ENCODE assay signal across 17 mouse cellular contexts in the genomic region with DNA sequence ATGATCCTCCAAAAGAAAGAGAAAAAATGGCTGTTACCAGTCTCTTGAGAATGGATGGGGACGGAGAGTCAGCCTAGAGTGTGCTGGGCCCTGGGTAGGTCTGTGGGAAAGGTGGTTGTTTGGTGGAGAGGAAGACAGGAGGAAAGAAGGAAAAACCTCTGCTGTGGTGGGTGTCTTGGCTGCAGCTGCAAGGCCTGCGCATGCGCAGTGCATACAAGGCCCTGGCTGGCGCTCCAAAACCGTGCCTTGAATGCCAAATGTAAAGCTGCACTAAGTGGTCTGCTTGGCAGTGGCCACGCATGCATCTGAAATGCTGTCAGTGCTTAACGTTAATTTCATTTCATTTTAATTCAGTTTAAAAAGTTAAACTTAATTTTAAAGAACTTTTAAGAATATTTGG.
DNase-seq lines count a peak whose midpoint lies in the region; ATAC-seq and TF ChIP-seq lines count a peak whose summit lies in the region.
"Had no signal": no experiment of that assay in that cellular context is flagged by ENCODE, and none has a peak within 500 bp of the region (broad histone marks: within the 10 kb centered on the region; RNA-seq: fewer than 3 reads in every experiment).

No protein-coding gene starts in this region.

- no peaks in the 10 kb centered on the region for H3K9me3 ChIP-seq in forebrain, embryonic 14.5 days (replicated peaks; ENCODE audit: control insufficient read depth, low read length)
- H3K9me3 ChIP-seq: heart, embryonic 13.5 days had no signal

- DNase-seq in cerebellum, postnatal 10 days: peak; percentile 51 to 71
- DNase-seq in cerebellum, adult 8-10 months: no peak
- peak; percentile 23 to 38 for DNase-seq in layer of hippocampus, adult 2 months (ENCODE audit: low spot score in 2 of 2)
- no peak for DNase-seq in layer of hippocampus, adult 9-11 months
- peak; percentile 73 for DNase-seq in forebrain, embryonic 14.5 days (ENCODE audit: low spot score)
- peak; percentile 53 for DNase-seq in left cerebral cortex, postnatal 4 days
- DNase-seq in kidney, postnatal 14 days: no peak
- no peak for DNase-seq in gastrocnemius, postnatal 10 days
- DNase-seq: kidney, adult 11 months; liver; lung, adult 2 months; thymus, postnatal 4 days had no signal

- intact Hi-C loops in left cerebral cortex, postnatal 4 days (cut with DNase I): no loop called here

- 0 out of 2 replicates have a peak overlapping the region, but pooled peaks have one; percentile 46 for H3K27ac ChIP-seq in layer of hippocampus, adult 2 months
- H3K27ac ChIP-seq in forebrain, embryonic 14.5 days (ENCODE audit: low read depth, low read length): no peak overlapping the region
- H3K27ac ChIP-seq: heart, embryonic 13.5 days; macrophage; stomach, postnatal 0 days had no signal

- 78% methylated on average over 7 of the region's 7 CpGs for WGBS in forebrain, embryonic 14.5 days

- no peak overlapping the region for H3K4me3 ChIP-seq in layer of hippocampus, adult 2 months
- H3K4me3 ChIP-seq in forebrain, embryonic 14.5 days (ENCODE audit: low read depth, low read length): no peak overlapping the region
- H3K4me3 ChIP-seq: heart, embryonic 13.5 days; myocyte had no signal

- no peak for TF ChIP-seq CTCF in layer of hippocampus, adult 2 months (conservative IDR thresholded peaks at IDR 0.05)

- H3K36me3 ChIP-seq in forebrain, embryonic 14.5 days (ENCODE audit: control insufficient read depth, insufficient read depth, low read length): peaks cover 3% of the 10 kb centered on the region; the same call in 1 of the 2 replicates

- H3K27me3 ChIP-seq in forebrain, embryonic 14.5 days (replicated peaks; ENCODE audit: control insufficient read depth, insufficient read depth, low read length): no peaks in the 10 kb centered on the region
- H3K27me3 ChIP-seq: CH12.LX; heart, embryonic 13.5 days had no signal

- no peak overlapping the region for H3K9ac ChIP-seq in forebrain, embryonic 14.5 days (ENCODE audit: low read length)
- H3K9ac ChIP-seq: heart, embryonic 13.5 days had no signal

- no peak overlapping the region for H3K4me2 ChIP-seq in forebrain, embryonic 14.5 days (ENCODE audit: low read length)
- H3K4me2 ChIP-seq: heart, embryonic 13.5 days had no signal

- ATAC-seq in forebrain, embryonic 14.5 days: peak; percentile 83; the same call in 1 of the 2 replicates

- H3K4me1 ChIP-seq in forebrain, embryonic 14.5 days (ENCODE audit: control insufficient read depth, insufficient read depth, low read length): no peaks in the 10 kb centered on the region
- H3K4me1 ChIP-seq: heart, embryonic 13.5 days had no signal

Comparison
In these comparisons a context has a peak if more than half of its experiments do, and no peak if none do; other contexts are left out.
1. DNase-seq: peak in cerebellum, postnatal 10 days (2 of 2), layer of hippocampus, adult 2 months (2 of 2), forebrain, embryonic 14.5 days (single experiment) and left cerebral cortex, postnatal 4 days (single experiment); none in cerebellum, adult 8-10 months (single experiment), layer of hippocampus, adult 9-11 months (single experiment), kidney, postnatal 14 days (single experiment) and gastrocnemius, postnatal 10 days (single experiment).